Mouse (Mus musculus) ovary, adult 18-20 months (tissue): ENCODE measurements around the gene Manba.
"Not testable (repeated sequence)": the region's sequence is repeated elsewhere in the genome, so short reads cannot be mapped to it uniquely, and the experiment has no call there.

Experiments used
- DNase-seq: peaks from one replicate; pipeline ENCODE4 v3.0.0; 2022; ENCODE audit warnings: low spot score, mixed read lengths

Manba gene

DNA sequence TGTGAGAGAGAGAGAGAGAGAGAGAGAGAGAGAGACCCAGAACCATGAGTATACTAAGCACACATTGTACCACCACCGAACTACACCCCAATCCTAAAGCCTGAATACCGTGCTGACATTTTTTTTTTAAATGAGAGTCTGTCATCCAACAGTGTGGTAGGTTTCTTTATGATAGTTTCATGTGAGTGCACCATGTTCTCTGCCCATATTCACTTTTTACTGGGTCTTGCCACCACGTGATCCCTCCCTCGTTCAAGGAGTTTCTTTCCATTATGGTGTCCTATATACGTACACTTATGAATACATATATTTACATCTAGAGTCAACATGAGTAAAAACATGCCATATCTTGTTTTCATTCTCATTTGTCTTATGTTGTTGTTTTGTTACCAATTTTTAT, 940 bp downstream of the Manba start:
- DNase-seq = no peak

DNA sequence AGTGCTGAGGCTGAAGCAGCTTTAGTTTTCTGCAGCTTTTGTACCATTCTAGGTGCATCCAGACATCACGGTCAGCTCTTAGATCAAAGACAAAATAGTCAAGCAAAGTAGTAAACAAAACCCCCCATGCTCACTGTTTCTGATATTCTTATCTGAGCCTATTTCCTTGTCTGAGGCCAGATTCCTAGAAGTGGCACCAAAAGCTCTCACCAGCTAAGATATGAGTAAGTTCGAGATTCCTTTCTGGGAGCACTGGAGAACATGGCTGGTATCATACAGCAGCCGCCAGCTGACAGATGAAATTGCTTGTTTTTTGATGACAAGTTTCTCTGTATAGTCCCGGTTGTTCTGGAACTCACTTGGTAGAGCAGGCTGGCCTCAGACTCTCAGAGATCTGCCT, 2.4 kb downstream of the Manba start:
- DNase-seq = no peak

DNA sequence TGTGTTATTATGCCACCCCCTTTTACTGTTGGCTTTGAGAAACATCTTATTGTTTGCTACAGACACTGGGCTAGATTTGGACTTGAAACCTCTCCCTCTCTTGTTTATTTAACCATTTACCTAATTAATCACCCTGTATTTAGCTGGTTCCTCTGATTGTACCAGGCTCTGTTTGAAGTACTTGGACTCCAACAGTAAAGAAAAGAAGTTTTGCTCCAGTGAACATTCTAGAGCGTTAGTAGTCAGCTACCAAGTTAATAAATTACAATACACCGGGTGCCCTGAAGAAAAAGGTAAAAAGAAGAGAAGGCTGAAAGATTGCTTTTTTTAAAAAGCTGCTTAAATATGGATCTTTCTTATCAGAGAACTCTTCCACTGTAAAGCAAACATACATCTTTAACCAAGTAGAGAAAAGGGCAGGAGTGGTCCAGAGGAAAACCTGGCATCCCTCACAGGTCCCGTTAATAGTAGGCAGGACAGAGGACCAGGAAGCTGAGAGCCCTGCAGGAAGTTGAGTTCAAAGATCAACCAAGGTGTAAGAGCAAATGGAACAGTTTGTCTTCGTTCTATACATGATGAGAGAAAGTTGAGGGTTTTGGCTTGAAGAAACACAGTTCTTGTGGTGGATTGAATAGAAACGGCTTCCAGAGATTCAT, 4.6 kb downstream of the Manba start:
- DNase-seq = no peak

GRCm38 (mm10) chr3:135491102-135491501, 5.7 kb downstream of the Manba start:
- no peak for DNase-seq

DNA sequence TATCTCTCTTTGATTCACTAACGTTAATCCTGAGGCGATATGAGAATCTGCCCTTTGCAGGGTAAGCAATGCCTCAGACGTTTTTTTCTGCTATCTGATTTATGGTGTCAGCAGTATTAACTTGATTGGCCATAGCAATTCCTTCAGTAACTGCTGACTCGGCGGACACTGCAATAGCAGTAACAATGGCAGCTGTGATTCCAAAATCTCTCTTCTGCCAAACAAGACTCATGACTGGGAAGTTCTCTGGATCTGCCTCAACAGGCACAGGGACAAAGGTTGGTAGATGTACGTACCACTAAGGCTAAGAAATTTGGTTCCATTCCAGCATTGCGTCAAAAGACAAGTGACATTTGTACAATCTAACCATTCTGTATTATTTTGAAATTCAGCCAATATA, 7.9 kb downstream of the Manba start:
- not testable (repeated sequence) for DNase-seq

DNA sequence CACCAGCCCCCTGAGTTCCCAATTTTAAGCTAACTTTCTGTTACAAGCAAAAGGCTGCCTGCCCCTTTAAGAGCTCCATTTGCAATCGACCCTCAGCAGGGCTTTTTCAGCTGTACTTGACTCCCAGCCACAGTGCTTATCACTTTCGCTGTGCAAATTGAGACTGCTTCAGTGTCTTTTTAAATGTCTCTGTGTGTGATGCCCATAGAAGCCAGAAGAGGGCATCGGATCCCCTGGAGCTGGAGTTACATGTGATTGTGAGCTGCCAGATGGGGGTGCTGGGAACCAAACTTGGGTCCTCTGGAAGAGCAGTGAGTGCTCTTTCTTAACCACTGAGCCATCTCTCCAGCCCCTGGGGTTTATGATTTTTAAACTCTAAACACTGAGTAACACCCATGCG, 12.5 kb downstream of the Manba start:
- not testable (repeated sequence) for DNase-seq

DNA sequence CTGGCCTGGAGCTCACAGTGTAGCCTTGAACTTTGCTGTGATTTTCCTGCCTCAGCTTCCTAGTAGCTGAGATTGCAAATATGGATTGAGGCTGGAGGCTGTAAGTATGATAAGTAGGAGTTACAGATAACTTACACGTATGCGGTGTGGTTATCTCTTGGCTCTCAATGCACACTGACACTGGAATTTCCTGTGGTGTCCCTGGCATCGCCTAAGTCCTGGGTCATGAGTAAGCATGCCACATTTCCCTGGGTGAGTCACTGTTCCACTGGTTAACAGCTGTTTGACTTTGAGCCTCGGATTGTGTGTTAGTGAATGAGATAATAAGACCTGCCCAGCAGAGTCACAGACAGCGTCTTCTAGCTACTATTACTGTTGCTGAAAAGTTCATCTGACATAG, 13.5 kb downstream of the Manba start:
- no peak for DNase-seq

GRCm38 (mm10) chr3:135503160-135503559, 17.7 kb downstream of the Manba start:
- no peak for DNase-seq

- no peak for DNase-seq
Observed at GRCm38 (mm10) chr3:135505369-135505909, 20.0 kb downstream of the Manba start.

DNA sequence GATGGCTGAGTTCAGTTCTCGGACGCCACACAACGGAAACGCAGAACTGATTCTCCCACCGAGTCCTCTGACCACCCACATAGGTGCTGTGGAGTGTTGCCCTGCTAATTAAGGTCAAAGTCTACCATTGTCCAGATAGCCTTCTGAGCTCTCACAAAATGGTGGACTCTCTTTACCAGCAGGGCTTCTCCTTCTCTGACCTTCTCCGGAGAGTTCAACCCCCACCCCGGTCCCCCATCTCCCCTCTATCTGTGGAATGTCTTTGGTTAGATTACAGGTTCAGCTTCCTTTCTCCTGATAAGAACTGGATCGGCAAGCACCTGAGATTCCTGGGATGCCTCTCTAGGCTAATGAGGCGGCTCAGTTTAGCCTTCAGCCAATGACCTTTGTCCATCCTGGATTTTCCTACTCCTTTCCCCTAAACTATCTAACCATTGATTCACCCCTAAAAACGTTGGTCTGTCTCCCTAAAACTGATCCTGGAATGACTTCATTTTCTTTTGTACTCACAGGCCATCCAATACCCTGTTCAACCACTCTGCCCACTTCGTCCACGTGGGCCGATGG, 20.6 kb downstream of the Manba start:
- no peak for DNase-seq

GRCm38 (mm10) chr3:135507506-135507905, 22.1 kb downstream of the Manba start:
- DNase-seq = no peak

- DNase-seq = no peak
Observed at GRCm38 (mm10) chr3:135508191-135508590, 22.8 kb downstream of the Manba start.

- no peak for DNase-seq
Observed at GRCm38 (mm10) chr3:135510372-135510771, 25.0 kb downstream of the Manba start.

- no peak for DNase-seq
Observed at GRCm38 (mm10) chr3:135511683-135512082, 26.3 kb downstream of the Manba start.

DNA sequence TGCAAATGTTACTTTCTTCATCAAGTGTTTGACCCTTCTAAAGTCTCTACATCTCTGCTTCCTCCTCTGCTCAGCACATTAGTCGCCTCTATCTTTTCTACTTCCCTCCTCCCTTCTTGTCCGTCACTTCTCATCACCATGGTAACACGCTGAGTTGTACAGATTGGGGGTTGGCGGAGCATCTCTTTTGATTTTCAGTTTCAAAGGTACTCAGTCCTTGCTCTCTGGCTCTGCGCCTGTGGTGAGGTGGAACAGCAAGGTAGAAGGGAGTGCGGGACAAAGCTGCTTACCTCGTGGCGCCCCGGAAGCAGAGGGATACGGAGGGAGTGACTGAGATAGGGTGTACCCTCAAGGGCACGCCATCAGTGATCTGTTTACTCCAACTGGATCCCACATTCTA, 27.9 kb downstream of the Manba start:
- no peak for DNase-seq

DNA sequence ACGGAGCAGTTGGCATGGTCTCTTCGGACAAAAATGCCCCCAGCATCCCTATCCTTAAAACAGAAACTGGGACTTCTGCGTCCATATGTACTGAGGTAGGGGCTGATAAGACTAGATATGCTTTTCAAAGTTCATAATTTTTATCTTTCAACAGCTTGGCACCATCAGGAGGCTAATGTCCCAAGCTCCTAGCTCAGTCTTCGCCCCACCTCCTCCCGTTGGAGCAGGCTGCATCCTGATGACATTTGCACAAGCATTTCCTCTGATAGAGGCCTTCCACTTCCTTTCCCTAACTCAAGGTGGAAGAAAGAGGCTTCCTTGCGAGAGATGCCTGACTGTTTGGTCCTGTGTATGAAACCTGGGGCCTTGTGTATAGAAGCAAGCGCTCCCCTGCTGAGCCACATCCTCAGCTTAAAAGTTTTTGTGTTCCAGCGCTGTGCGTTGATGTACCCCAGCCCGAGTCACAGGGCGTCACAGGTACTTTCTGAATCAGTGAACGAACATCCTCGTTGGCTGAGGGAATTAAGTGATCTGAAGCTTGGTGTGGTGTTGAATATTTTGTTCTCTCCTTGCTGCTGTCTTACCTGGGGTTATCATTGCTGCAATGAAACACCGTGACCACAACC, 28.5 kb downstream of the Manba start:
- DNase-seq = no peak

GRCm38 (mm10) chr3:135515246-135515645, 29.8 kb downstream of the Manba start:
- DNase-seq = no peak

DNA sequence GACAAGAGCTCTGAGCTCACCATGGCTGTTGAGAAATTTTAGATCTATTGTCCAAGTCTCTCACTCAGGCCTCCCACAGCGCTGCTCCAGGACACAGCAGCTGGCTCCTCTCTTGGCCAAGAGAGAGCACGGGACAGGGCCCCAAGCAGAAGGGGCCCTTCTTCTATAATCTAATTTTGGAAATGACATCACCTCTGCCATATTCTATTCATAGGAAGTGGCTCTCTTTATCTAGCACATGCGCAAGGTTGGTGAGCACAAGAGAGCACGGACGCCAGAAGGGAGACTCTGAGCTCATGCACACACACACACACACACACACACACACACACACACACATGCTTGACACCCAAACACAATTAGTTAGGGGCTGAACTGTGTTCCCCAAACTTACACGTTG, 31.5 kb downstream of the Manba start:
- DNase-seq = no peak

- DNase-seq = no peak
Observed at GRCm38 (mm10) chr3:135518882-135519281, 33.5 kb downstream of the Manba start.

DNA sequence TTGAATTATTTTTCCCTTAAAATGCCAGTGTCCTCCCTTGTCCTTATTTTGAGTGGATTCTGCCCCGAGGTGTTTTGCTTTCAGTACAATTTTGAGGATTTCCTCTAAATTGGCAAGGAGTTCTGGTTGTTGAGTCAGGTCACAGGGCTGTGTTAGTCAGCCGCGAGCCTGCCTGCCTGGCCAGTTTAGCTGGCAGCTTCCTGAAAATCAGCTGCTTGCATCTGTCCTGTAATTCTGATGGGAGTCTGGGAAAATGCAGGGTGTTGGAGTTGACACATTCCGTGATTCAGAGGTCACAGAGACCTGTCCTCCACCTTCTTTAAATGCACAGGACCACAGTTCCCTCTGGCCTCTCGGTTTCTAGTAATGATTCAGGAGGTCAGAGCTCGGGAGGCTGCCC, 34.2 kb downstream of the Manba start:
- no peak for DNase-seq

DNA sequence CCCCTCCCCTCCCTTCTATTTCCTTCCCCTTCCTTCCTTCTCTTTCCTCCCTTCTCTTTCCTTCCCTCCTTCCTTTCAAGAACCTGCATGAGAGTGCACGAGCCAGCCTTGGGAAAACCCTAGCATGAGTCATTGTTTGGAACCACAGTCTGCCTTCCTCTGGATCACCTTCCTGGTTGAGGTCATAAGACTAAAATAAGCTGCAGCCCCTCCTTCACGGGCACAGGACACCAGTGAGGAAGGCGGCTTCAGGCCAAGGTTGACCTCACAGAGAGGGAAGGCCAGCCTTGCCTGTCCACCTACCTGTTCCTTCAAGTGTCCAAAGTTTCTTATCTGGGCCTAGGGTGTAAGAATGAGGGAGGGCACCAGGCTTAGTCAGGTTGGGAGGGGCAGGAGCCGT, 36.6 kb downstream of the Manba start:
- DNase-seq = peak; percentile 57

DNA sequence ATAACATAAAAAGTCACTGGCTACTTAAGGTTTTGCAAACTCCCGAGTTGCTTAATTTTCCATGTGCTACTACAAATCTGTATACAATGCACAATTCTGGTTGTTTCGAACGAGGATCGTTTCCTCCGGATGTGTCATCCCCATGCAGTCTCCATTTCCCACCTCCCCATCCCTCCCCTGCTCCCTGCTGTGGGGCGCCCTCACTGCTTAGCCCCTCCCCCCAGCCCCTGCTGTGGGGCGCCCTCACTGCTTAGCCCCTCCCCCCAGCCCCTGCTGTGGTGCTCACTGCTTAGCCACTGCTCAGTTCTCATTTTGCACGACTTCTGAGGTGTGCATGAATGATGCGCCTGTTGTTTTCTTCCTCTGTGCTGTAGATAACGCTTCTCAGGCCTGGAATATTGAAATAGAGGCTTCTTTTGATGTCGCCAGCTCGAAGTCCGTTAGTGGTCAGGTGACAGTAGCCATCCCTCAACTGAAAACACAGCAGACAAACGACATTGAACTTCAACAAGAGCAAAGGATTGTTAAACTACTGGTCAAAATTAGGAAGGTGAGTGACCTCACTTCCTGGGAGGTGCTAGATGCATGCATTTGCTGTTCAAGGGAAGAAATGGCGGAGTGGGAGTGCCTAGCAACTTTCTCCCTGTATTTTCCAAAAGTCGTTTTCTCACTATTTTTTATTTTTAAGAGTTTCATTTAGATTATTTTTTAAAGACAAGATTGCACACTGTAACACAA, 37.4 kb downstream of the Manba start:
- no peak for DNase-seq

DNA sequence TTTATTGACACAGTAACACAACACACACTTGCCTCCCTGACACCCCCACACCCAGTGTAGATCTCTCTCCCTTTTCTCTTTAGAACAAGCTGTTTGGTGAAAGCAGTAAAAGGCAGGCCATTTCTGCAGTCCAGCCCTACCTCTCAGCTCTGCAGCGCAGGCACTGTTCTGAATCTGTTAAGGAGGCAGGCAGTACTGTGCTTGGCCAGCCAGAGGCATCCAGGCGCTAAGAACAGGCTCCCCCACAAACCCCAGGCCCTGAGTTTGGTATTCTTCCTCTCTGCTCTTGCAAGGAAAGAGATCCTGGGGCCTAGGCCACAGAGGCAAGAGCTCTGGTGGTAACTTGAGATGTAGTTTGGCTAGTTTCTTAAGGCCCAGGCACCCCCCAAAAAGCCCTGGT, 39.5 kb downstream of the Manba start:
- not testable (repeated sequence) for DNase-seq
